Mouse (Mus musculus): ENCODE results near the gene Sarnp. TPM values are rescaled to one million over a fixed set of nuclear protein-coding genes. Genes with fewer than 3 reads are reported as not detected.

The Sarnp gene
- total RNA-seq, 2 experiments from 2014 or later: 52.6 to 53.4 TPM

GRCm38 (mm10) chr10:128889846-128890245 is 72.7 kb downstream of the Sarnp start:
- DNase-seq (ENCODE audit: low spot score in 2 of 2): no peak

GRCm38 (mm10) chr10:128890383-128891295 is 73.5 kb downstream of the Sarnp start:
- no peak for DNase-seq (ENCODE audit: low spot score in 2 of 2)

GRCm38 (mm10) chr10:128891296-128892094 is 74.4 kb downstream of the Sarnp start, which contains the start of gene Gdf11:
TSS of gene Gdf11 (minus strand) at chr10:128891718.
- DNase-seq (ENCODE audit: low spot score in 2 of 2): peak; percentile 31 to 39

GRCm38 (mm10) chr10:128892246-128892645 is 75.1 kb downstream of the Sarnp start:
- no peak for DNase-seq (ENCODE audit: low spot score in 2 of 2)

GRCm38 (mm10) chr10:128895437-128895836 is 78.3 kb downstream of the Sarnp start:
- peak in 1 of 2 experiments; percentile 71 for DNase-seq (ENCODE audit: low spot score in 2 of 2)

- no peak for DNase-seq (ENCODE audit: low spot score in 2 of 2)
Measured at GRCm38 (mm10) chr10:128895952-128896693, 79.0 kb downstream of the Sarnp start.

GRCm38 (mm10) chr10:128896807-128897206 is 79.7 kb downstream of the Sarnp start:
- DNase-seq (ENCODE audit: low spot score in 2 of 2): no peak

GRCm38 (mm10) chr10:128897501-128897900 is 80.4 kb downstream of the Sarnp start:
- no peak for DNase-seq (ENCODE audit: low spot score in 2 of 2)

- no peak for DNase-seq (ENCODE audit: low spot score in 2 of 2)
Measured at GRCm38 (mm10) chr10:128899759-128900490, 82.8 kb downstream of the Sarnp start.

- no peak for DNase-seq (ENCODE audit: low spot score in 2 of 2)
Measured at GRCm38 (mm10) chr10:128900698-128901097, 83.6 kb downstream of the Sarnp start, which contains the start of gene Cd63. TSS of gene Cd63 (plus strand) at chr10:128900989.

GRCm38 (mm10) chr10:128901409-128901808 is 84.3 kb downstream of the Sarnp start:
- no peak for DNase-seq (ENCODE audit: low spot score in 2 of 2)

GRCm38 (mm10) chr10:128902409-128902988 is 85.4 kb downstream of the Sarnp start:
- DNase-seq (ENCODE audit: low spot score in 2 of 2): no peak

GRCm38 (mm10) chr10:128904812-128905211 is 87.7 kb downstream of the Sarnp start:
- DNase-seq (ENCODE audit: low spot score in 2 of 2): no peak

GRCm38 (mm10) chr10:128908778-128909448 is 91.8 kb downstream of the Sarnp start:
- DNase-seq (ENCODE audit: low spot score in 2 of 2): no peak

- peak; percentile 82 to 84 for DNase-seq (ENCODE audit: low spot score in 2 of 2)
Measured at GRCm38 (mm10) chr10:128909567-128910028, 92.5 kb downstream of the Sarnp start.

- DNase-seq (ENCODE audit: low spot score in 2 of 2): peak; percentile 47 to 55
Measured at GRCm38 (mm10) chr10:128910066-128910841, 93.1 kb downstream of the Sarnp start.

GRCm38 (mm10) chr10:128911430-128911829 is 94.3 kb downstream of the Sarnp start:
- DNase-seq (ENCODE audit: low spot score in 2 of 2): no peak

GRCm38 (mm10) chr10:128912268-128912667 is 95.1 kb downstream of the Sarnp start:
- DNase-seq (ENCODE audit: low spot score in 2 of 2): no peak
